Mouse (Mus musculus) G1E (cell line): ENCODE measurements around the gene Odf4. TPM values are rescaled to one million over a fixed set of nuclear protein-coding genes. Genes with fewer than 3 reads are reported as not detected.

Experiments used
- ATAC-seq: 2 replicates; pipeline ENCODE4 v1.8.0; 2016; ENCODE audit warnings: mild to moderate bottlenecking; ENCODE audit not compliant: insufficient number of reproducible peaks, poor library complexity, low FRiP score, severe bottlenecking; ENCODE audit errors: extremely low read depth
- DNase-seq: peaks from one replicate; pipeline ENCODE4 v3.0.0; 2012; ENCODE audit warnings: low spot score
- H3K27me3 ChIP-seq: 2 replicates; pipeline ENCODE4 v1.6.1; 2012; ENCODE audit warnings: mild to moderate bottlenecking, low read length, inconsistent platforms; ENCODE audit not compliant: insufficient read depth
- H3K36me3 ChIP-seq: replicated peaks from 2 replicates; pipeline ENCODE3; 2012; ENCODE audit warnings: mild to moderate bottlenecking, inconsistent platforms
- H3K4me1 ChIP-seq: 2 replicates; pipeline ENCODE4 v1.6.1; 2012; ENCODE audit warnings: low read depth, low read length, inconsistent platforms, mixed read lengths; ENCODE audit not compliant: insufficient read depth
- H3K4me3 ChIP-seq: 2 replicates; pipeline ENCODE4 v1.5.1; 2012; ENCODE audit warnings: low read depth, mild to moderate bottlenecking, inconsistent platforms, low read length, moderate library complexity, mixed read lengths
- H3K9me3 ChIP-seq: replicated peaks from 2 replicates; pipeline ENCODE4 v1.6.1; 2012; ENCODE audit warnings: inconsistent platforms
- CTCF ChIP-seq: IDR thresholded peaks from 2 replicates; pipeline ENCODE4 v1.5.1; 2012; ENCODE audit warnings: low read depth, low read length, inconsistent platforms, mixed read lengths
- GATA1 ChIP-seq: IDR thresholded peaks from 2 replicates; pipeline ENCODE4 v1.6.1; 2012; ENCODE audit warnings: borderline replicate concordance, low read length, inconsistent platforms, mixed read lengths
- GATA2 ChIP-seq: IDR thresholded peaks from 2 replicates; pipeline ENCODE4 v1.6.1; 2012; ENCODE audit warnings: low read depth, low read length, inconsistent platforms, borderline replicate concordance
- POLR2AphosphoS5 ChIP-seq: IDR thresholded peaks from 2 replicates; pipeline ENCODE4 v1.6.1; 2012; ENCODE audit warnings: low read depth, low read length, inconsistent platforms; ENCODE audit not compliant: insufficient replicate concordance
- TAL1 ChIP-seq: conservative IDR thresholded peaks from 2 replicates; pipeline ENCODE4 v1.6.1; 2012; ENCODE audit warnings: low read depth, low read length, inconsistent platforms, mixed read lengths
- polyA plus RNA-seq: library from polyadenylated mRNA; stranded (reverse); fragments of >175 nt; gene quantifications from 2 replicates; pipeline ENCODE4 v1.2.3, GENCODE M21; 2012
- total RNA-seq, 2 experiments: library from RNA; stranded (forward) in 1 of 2; stranded (reverse) in 1 of 2; fragments of 200-1000 nt in 1 of 2; fragments of >200 nt in 1 of 2; fragmentation: Nextera tagmentation in 1 of 2; gene quantifications; 2 replicates each; pipeline ENCODE4 v1.2.3; 2014 to 2017

Odf4 gene
- total and polyA plus RNA-seq, 3 experiments: not detected

- peaks cover 51% of the 10 kb centered on the region for H3K36me3 ChIP-seq
- H3K4me3 ChIP-seq: no peak overlapping the region
- ATAC-seq (no peak), DNase-seq (no peak)
- H3K27me3 ChIP-seq: peaks cover 3% of the 10 kb centered on the region
- H3K4me1 ChIP-seq: peaks cover 49% of the 10 kb centered on the region
- no peak for TF ChIP-seq TAL1
- TF ChIP-seq GATA2: no peak
- no peak for TF ChIP-seq POLR2AphosphoS5
- TF ChIP-seq CTCF: no peak
- no peak for TF ChIP-seq GATA1
- no peaks in the 10 kb centered on the region for H3K9me3 ChIP-seq
Measured at GRCm38 (mm10) chr11:68905138-68905531, 21.7 kb downstream of the Odf4 start.

- no peaks in the 10 kb centered on the region for H3K9me3 ChIP-seq
- H3K36me3 ChIP-seq: peaks cover 51% of the 10 kb centered on the region
- DNase-seq (peak; percentile 20), ATAC-seq (no peak)
- TF ChIP-seq POLR2AphosphoS5 (no peak), GATA1 (no peak), GATA2 (no peak), TAL1 (no peak), CTCF (no peak)
- peaks cover 53% of the 10 kb centered on the region for H3K4me1 ChIP-seq
- H3K27me3 ChIP-seq: peaks cover 5% of the 10 kb centered on the region
- H3K4me3 ChIP-seq: no peak overlapping the region; the same call in 1 of the 2 replicates
Measured at GRCm38 (mm10) chr11:68904375-68905137, 22.3 kb downstream of the Odf4 start.

- TF ChIP-seq GATA2: no peak
- TF ChIP-seq GATA1: no peak
- TF ChIP-seq TAL1: no peak
- no peak for TF ChIP-seq POLR2AphosphoS5
- no peak for TF ChIP-seq CTCF
- peak overlapping the region; percentile 92; the same call in 1 of the 2 replicates for H3K4me3 ChIP-seq
- H3K4me1 ChIP-seq: peaks cover 54% of the 10 kb centered on the region
- H3K36me3 ChIP-seq: peaks cover 51% of the 10 kb centered on the region
- peaks cover 6% of the 10 kb centered on the region for H3K27me3 ChIP-seq
- no peaks in the 10 kb centered on the region for H3K9me3 ChIP-seq
- ATAC-seq (no peak), DNase-seq (no peak)
Measured at GRCm38 (mm10) chr11:68903775-68904174, 23.1 kb downstream of the Odf4 start.

GRCm38 (mm10) chr11:68902823-68903222, 24.1 kb downstream of the Odf4 start:
- Histone ChIP-seq H3K4me1 (peaks cover 63% of the 10 kb centered on the region), H3K27me3 (peaks cover 5% of the 10 kb centered on the region; the same call in 1 of the 2 replicates), H3K9me3 (no peaks in the 10 kb centered on the region), H3K4me3 (peak overlapping the region; percentile 92), H3K36me3 (peaks cover 51% of the 10 kb centered on the region)
- DNase-seq (no peak), ATAC-seq (no peak)
- TF ChIP-seq CTCF: no peak
- no peak for TF ChIP-seq GATA1
- no peak for TF ChIP-seq TAL1
- no peak for TF ChIP-seq GATA2
- TF ChIP-seq POLR2AphosphoS5: no peak

GRCm38 (mm10) chr11:68902367-68902766, 24.5 kb downstream of the Odf4 start:
- Histone ChIP-seq H3K4me1 (peaks cover 63% of the 10 kb centered on the region), H3K4me3 (peak overlapping the region; percentile 92), H3K9me3 (no peaks in the 10 kb centered on the region), H3K36me3 (peaks cover 50% of the 10 kb centered on the region), H3K27me3 (peaks cover 5% of the 10 kb centered on the region; the same call in 1 of the 2 replicates)
- no peak for ATAC-seq
- DNase-seq: no peak
- TF ChIP-seq CTCF (no peak), GATA1 (no peak), GATA2 (no peak), TAL1 (no peak), POLR2AphosphoS5 (no peak; the same call in 1 of the 2 replicates)

GRCm38 (mm10) chr11:68902047-68902364, 24.9 kb downstream of the Odf4 start:
- TF ChIP-seq GATA1 (no peak), CTCF (no peak), GATA2 (no peak), POLR2AphosphoS5 (no peak; the same call in 1 of the 2 replicates), TAL1 (no peak)
- peaks cover 5% of the 10 kb centered on the region; the same call in 1 of the 2 replicates for H3K27me3 ChIP-seq
- H3K4me3 ChIP-seq: peak overlapping the region; percentile 92
- H3K9me3 ChIP-seq: no peaks in the 10 kb centered on the region
- peaks cover 62% of the 10 kb centered on the region for H3K4me1 ChIP-seq
- DNase-seq (no peak), ATAC-seq (no peak)
- peaks cover 47% of the 10 kb centered on the region for H3K36me3 ChIP-seq
